Mouse (Mus musculus) liver, embryonic 14.5 days (tissue): Measurements from ENCODE around the gene Zdhhc18. TPM values are rescaled to one million over a fixed set of nuclear protein-coding genes. Genes with fewer than 3 reads are reported as not detected.

Source experiments
- ATAC-seq: fragments of 200-750 bp; cut with Nextera tagmentation; 2 replicates; pipeline ENCODE4 v1.8.0; 2017; ENCODE audit warnings: moderate number of reproducible peaks, mild to moderate bottlenecking, moderate library complexity; ENCODE audit not compliant: insufficient read depth
- DNase-seq, 3 experiments: peaks; one replicate each; pipeline ENCODE4 v3.0.0-alpha.2; 2012 to 2013; ENCODE audit warnings: low read depth in 3 of 3, low spot score in 3 of 3
- H3K27ac ChIP-seq: fragments of 300-500 bp; sonication (generic); 2 replicates; pipeline ENCODE4 v1.5.1; 2014; ENCODE audit warnings: moderate library complexity, mild to moderate bottlenecking, control low read depth, inconsistent platforms
- H3K27me3 ChIP-seq: fragments of 300-500 bp; sonication (generic); 2 replicates; pipeline ENCODE4 v1.6.1; 2014; ENCODE audit warnings: mild to moderate bottlenecking, low read length, moderate library complexity; ENCODE audit not compliant: control insufficient read depth, insufficient read depth
- H3K36me3 ChIP-seq: fragments of 300-500 bp; sonication (generic); replicated peaks from 2 replicates; pipeline ENCODE4 v1.6.1; 2014; ENCODE audit warnings: low read depth; ENCODE audit not compliant: control insufficient read depth, insufficient read depth
- H3K4me1 ChIP-seq, 2 experiments: fragments of 200-500 bp in 1 of 2; fragments of 300-500 bp in 1 of 2; sonication (generic) in 1 of 2; replicated peaks; 2 replicates each; pipeline ENCODE4 v1.6.1; 2012 to 2014; ENCODE audit warnings: antibody characterized with exemption in 1 of 2, inconsistent platforms in 1 of 2, low read length in 1 of 2; ENCODE audit not compliant: control insufficient read depth in 2 of 2, insufficient read depth in 2 of 2
- H3K4me2 ChIP-seq: fragments of 300-500 bp; sonication (generic); 2 replicates; pipeline ENCODE4 v1.6.1; 2014; ENCODE audit warnings: low read depth, mild to moderate bottlenecking, control low read depth, moderate library complexity
- H3K4me3 ChIP-seq, 2 experiments: fragments of 200-500 bp in 1 of 2; fragments of 300-500 bp in 1 of 2; sonication (generic) in 1 of 2; 2 replicates each; pipeline ENCODE4 v1.5.1; 2012 to 2014; ENCODE audit warnings: low read depth in 2 of 2, low read length in 2 of 2, mild to moderate bottlenecking in 2 of 2, control low read depth in 1 of 2, inconsistent platforms in 1 of 2, moderate library complexity in 1 of 2; ENCODE audit not compliant: insufficient read depth in 1 of 2
- H3K9ac ChIP-seq: fragments of 300-500 bp; sonication (generic); replicated peaks from 2 replicates; pipeline ENCODE4 v1.6.1; 2014; ENCODE audit warnings: mild to moderate bottlenecking, control low read depth, moderate library complexity
- H3K9me3 ChIP-seq: fragments of 300-500 bp; sonication (generic); 2 replicates; pipeline ENCODE4 v1.6.1; 2016; ENCODE audit warnings: low read length, mixed read lengths; ENCODE audit not compliant: control insufficient read depth
- CTCF ChIP-seq: IDR thresholded peaks from 2 replicates; pipeline ENCODE4 v1.5.1; 2016; ENCODE audit warnings: antibody characterized with exemption, low read depth, control low read depth
- EP300 ChIP-seq: IDR thresholded peaks from 2 replicates; pipeline ENCODE4 v1.6.1; 2016; ENCODE audit warnings: antibody characterized with exemption, low read depth
- WGBS: fragments of 180-500 bp; shearing (Covaris S2); extraction: QIAGEN DNeasy Blood & Tissue Kit; methylation state at CpG from one replicate; pipeline ENCODE4 v1.1.7; 2014; ENCODE audit not compliant: insufficient replicate concordance; 5-methylcytosine and 5-hydroxymethylcytosine counted together
- polyA plus RNA-seq, 2 experiments: library from polyadenylated mRNA; depleted of rRNA in 1 of 2; stranded (reverse) in 1 of 2; unstranded in 1 of 2; fragments of >200 nt; fragmentation: Nextera tagmentation in 1 of 2; extraction: Ambion mirVana in 1 of 2; gene quantifications; 2 replicates each; pipeline versions ENCODE4 v1.2.1 to v1.2.3; 2012 to 2014

Gene Zdhhc18
- polyA plus RNA-seq, 2 experiments: 0.90 to 3.9 TPM

GRCm38 (mm10) chr4:133598616-133599015 lies 51.3 kb downstream of the Zdhhc18 start:
- ATAC-seq (no peak), DNase-seq (no peak)
- Histone ChIP-seq H3K4me1 (peaks cover 10 to 11% of the 10 kb centered on the region in 2 experiments), H3K27me3 (peaks cover 30% of the 10 kb centered on the region), H3K36me3 (no peaks in the 10 kb centered on the region), H3K4me3 (no peak overlapping the region), H3K9me3 (no peaks in the 10 kb centered on the region), H3K27ac (no peak overlapping the region), H3K4me2 (peak overlapping the region; percentile 74), H3K9ac (no peak overlapping the region)
- TF ChIP-seq CTCF: no peak
- no peak for TF ChIP-seq EP300
- WGBS: 31% methylated on average over 4 of the region's 4 CpGs

GRCm38 (mm10) chr4:133596084-133596483 lies 53.9 kb downstream of the Zdhhc18 start:
- 57% methylated on average over 6 of the region's 6 CpGs for WGBS
- Histone ChIP-seq H3K27ac (no peak overlapping the region), H3K4me2 (no peak overlapping the region), H3K27me3 (peaks cover 18% of the 10 kb centered on the region), H3K9me3 (no peaks in the 10 kb centered on the region), H3K9ac (no peak overlapping the region), H3K36me3 (peaks cover 4% of the 10 kb centered on the region; the same call in 1 of the 2 replicates), H3K4me3 (no peak overlapping the region), H3K4me1 (peaks cover 10 to 11% of the 10 kb centered on the region in 2 experiments)
- DNase-seq: no peak
- TF ChIP-seq EP300 (no peak), CTCF (no peak)
- ATAC-seq: no peak

GRCm38 (mm10) chr4:133595538-133595937 lies 54.4 kb downstream of the Zdhhc18 start:
- no peak overlapping the region for H3K4me3 ChIP-seq
- no peak overlapping the region for H3K27ac ChIP-seq
- no peaks in the 10 kb centered on the region for H3K9me3 ChIP-seq
- TF ChIP-seq EP300 (no peak), CTCF (no peak)
- H3K4me2 ChIP-seq: no peak overlapping the region
- peaks cover 10 to 11% of the 10 kb centered on the region in 2 experiments for H3K4me1 ChIP-seq
- DNase-seq (no peak), ATAC-seq (no peak)
- no peak overlapping the region for H3K9ac ChIP-seq
- peaks cover 6% of the 10 kb centered on the region; the same call in 1 of the 2 replicates for H3K36me3 ChIP-seq
- H3K27me3 ChIP-seq: peaks cover 13% of the 10 kb centered on the region
- 59% methylated on average over 7 of the region's 7 CpGs for WGBS

GRCm38 (mm10) chr4:133592570-133592969 lies 57.4 kb downstream of the Zdhhc18 start:
- Histone ChIP-seq H3K4me3 (no peak overlapping the region), H3K36me3 (peaks cover 6% of the 10 kb centered on the region; the same call in 1 of the 2 replicates), H3K9me3 (no peaks in the 10 kb centered on the region), H3K9ac (no peak overlapping the region), H3K27ac (no peak overlapping the region), H3K4me2 (no peak overlapping the region), H3K27me3 (no peaks in the 10 kb centered on the region), H3K4me1 (0 out of 4 replicates have a peak, but pooled peaks cover 0 to 2% of the 10 kb centered on the region in 2 experiments)
- peak in 1 of 3 experiments; percentile 51 for DNase-seq
- 22% methylated on average over 7 of the region's 7 CpGs for WGBS
- TF ChIP-seq EP300 (no peak), CTCF (peak; percentile 94)
- ATAC-seq: no peak

GRCm38 (mm10) chr4:133584059-133584951 lies 65.6 kb downstream of the Zdhhc18 start, which contains the start of gene Gpn2:
Gene Gpn2, plus strand, starts transcription at chr4:133584362.
- Histone ChIP-seq H3K27ac (peak within 1 kb of the TSS; percentile 11; the same call in 1 of the 2 replicates), H3K4me1 (peaks cover 5 to 8% of the 10 kb centered on the region in 2 experiments; a peak in 3 of 4 replicates), H3K27me3 (no peaks in the 10 kb centered on the region), H3K36me3 (no peaks in the 10 kb centered on the region; the same call in none of the 2 replicates), H3K9ac (peak within 1 kb of the TSS; percentile 64), H3K4me2 (peak within 1 kb of the TSS; percentile 82), H3K9me3 (no peaks in the 10 kb centered on the region), H3K4me3 (peak within 1 kb of the TSS; percentile 72 to 82)
- ATAC-seq: peak; percentile 83
- TF ChIP-seq CTCF (no peak), EP300 (no peak)
- WGBS: 2% methylated on average over 62 of the region's 65 CpGs
- peak; percentile 72 to 73 (median 73) for DNase-seq
